ENCODE assay signal across 7 mouse cellular contexts in genomic region chr7:78846066-78846716, GRCm38 (mm10). TPM values are rescaled to one million over a fixed set of nuclear protein-coding genes. Genes with fewer than 3 reads are reported as not detected.
A peak's percentile ranks its signal among the peaks of the same experiment; 100 is the strongest.
DNase-seq lines count a peak whose midpoint lies in the region; ATAC-seq lines count a peak whose summit lies in the region.

No protein-coding gene starts in this region.

- H3K4me1 ChIP-seq in forebrain, embryonic 11.5 days (replicated peaks; ENCODE audit: control insufficient read depth, insufficient read depth, low read length), result no peaks in the 10 kb centered on the region
- H3K4me1 ChIP-seq in liver, embryonic 13.5 days (replicated peaks), result peaks cover 20% of the 10 kb centered on the region

- peak overlapping the region; percentile 80 for H3K4me3 ChIP-seq in forebrain, embryonic 11.5 days (ENCODE audit: low read depth, low read length)
- H3K4me3 ChIP-seq in liver, embryonic 13.5 days (replicated peaks), result peak overlapping the region; percentile 90

- DNase-seq in A20 (ENCODE audit: low read depth, low spot score), result peak; percentile 52
- DNase-seq in CD4-positive helper T cell, adult 2 months (ENCODE audit: low read depth, low spot score), result peak; percentile 41
- DNase-seq in forebrain, embryonic 11.5 days (ENCODE audit: low spot score), result no peak
- DNase-seq in liver, embryonic 13.5 days, result no peak
- no peak for DNase-seq in yolk sac, embryonic 10.5 days (ENCODE audit: low spot score)
- no peak for DNase-seq in layer of hippocampus, postnatal 36 days
- no peak for DNase-seq in ovary, adult 18-20 months (ENCODE audit: low spot score)

- ATAC-seq in forebrain, embryonic 11.5 days (replicated peaks; ENCODE audit: low FRiP score), result no peak
- ATAC-seq in liver, embryonic 13.5 days (ENCODE audit: low read depth), result no peak

- peak overlapping the region; percentile 91 for H3K9ac ChIP-seq in forebrain, embryonic 11.5 days (ENCODE audit: low read length)
- H3K9ac ChIP-seq in liver, embryonic 13.5 days, result peak overlapping the region; percentile 85

- no peak overlapping the region for H3K27ac ChIP-seq in forebrain, embryonic 11.5 days (ENCODE audit: low read depth, low read length)
- H3K27ac ChIP-seq in liver, embryonic 13.5 days, result peak overlapping the region; percentile 77

- H3K9me3 ChIP-seq in forebrain, embryonic 11.5 days (ENCODE audit: control insufficient read depth, low read length), result no peaks in the 10 kb centered on the region
- no peaks in the 10 kb centered on the region for H3K9me3 ChIP-seq in liver, embryonic 13.5 days (replicated peaks)

- H3K36me3 ChIP-seq in forebrain, embryonic 11.5 days (ENCODE audit: control insufficient read depth, insufficient read depth, low read length), result peaks cover 4% of the 10 kb centered on the region; the same call in 1 of the 2 replicates
- H3K36me3 ChIP-seq in liver, embryonic 13.5 days, result peaks cover 29% of the 10 kb centered on the region

- no peaks in the 10 kb centered on the region for H3K27me3 ChIP-seq in forebrain, embryonic 11.5 days (ENCODE audit: control insufficient read depth, insufficient read depth, low read length)
- no peaks in the 10 kb centered on the region for H3K27me3 ChIP-seq in liver, embryonic 13.5 days

- 41% methylated on average over 12 of the region's 12 CpGs for WGBS in forebrain, embryonic 11.5 days
- WGBS in liver, embryonic 13.5 days (ENCODE audit: insufficient replicate concordance), result 15% methylated on average over 12 of the region's 12 CpGs

- peak overlapping the region; percentile 50 for H3K4me2 ChIP-seq in forebrain, embryonic 11.5 days (ENCODE audit: low read depth, low read length, severe bottlenecking)
- peak overlapping the region; percentile 73 for H3K4me2 ChIP-seq in liver, embryonic 13.5 days

RNA-seq across cellular contexts. Expression of gene Det1, which starts 0.9 kb away (rescaled TPM):
- polyA plus RNA-seq in forebrain, embryonic 11.5 days (2014; fragmentation: Nextera tagmentation; extraction: Ambion mirVana), result 24.3 and 24.8 TPM in 2 replicates
- 10.1 and 10.6 TPM in 2 replicates for polyA plus RNA-seq in liver, embryonic 13.5 days (2015; fragmentation: Nextera tagmentation; extraction: Ambion mirVana)
- 1 to 10 TPM; 7.0 to 7.6 TPM for total RNA-seq in layer of hippocampus, postnatal 36 days (2021)

RNA-seq across cellular contexts. Expression of gene Aen, which starts 49.5 kb away (rescaled TPM):
- polyA plus RNA-seq in forebrain, embryonic 11.5 days (2014; fragmentation: Nextera tagmentation; extraction: Ambion mirVana), result 54.2 and 65.4 TPM in 2 replicates
- 27.4 and 28.1 TPM in 2 replicates for polyA plus RNA-seq in liver, embryonic 13.5 days (2015; fragmentation: Nextera tagmentation; extraction: Ambion mirVana)
- 10 to 100 TPM; 20.2 to 23.1 TPM for total RNA-seq in layer of hippocampus, postnatal 36 days (2021)

Comparison
In these comparisons a context has a peak if more than half of its experiments do, and no peak if none do; other contexts are left out.
1. DNase-seq: peak in A20 (single experiment) and CD4-positive helper T cell, adult 2 months (single experiment); none in forebrain, embryonic 11.5 days (single experiment), liver, embryonic 13.5 days (single experiment), yolk sac, embryonic 10.5 days (single experiment), layer of hippocampus, postnatal 36 days (0 of 2) and ovary, adult 18-20 months (single experiment).